Mouse (Mus musculus) kidney, adult 8-10 months (tissue): ENCODE data around the gene Rgs13.
A peak's percentile ranks its signal among the peaks of the same experiment; 100 is the strongest.

Source experiments
- DNase-seq, 2 experiments: peaks; one replicate each; pipeline ENCODE4 v3.0.0; 2022

The Rgs13 gene

GRCm38 (mm10) chr1:144177166-144177565, at the start of gene Rgs13:
Gene Rgs13 (minus strand): TSS chr1:144177372.
- no peak for DNase-seq

- DNase-seq = no peak
These were observed 38.1 kb upstream of the Rgs13 start for GRCm38 (mm10) chr1:144215230-144215629.

GRCm38 (mm10) chr1:144210912-144211311, 33.7 kb upstream of the Rgs13 start:
- DNase-seq = no peak

DNA sequence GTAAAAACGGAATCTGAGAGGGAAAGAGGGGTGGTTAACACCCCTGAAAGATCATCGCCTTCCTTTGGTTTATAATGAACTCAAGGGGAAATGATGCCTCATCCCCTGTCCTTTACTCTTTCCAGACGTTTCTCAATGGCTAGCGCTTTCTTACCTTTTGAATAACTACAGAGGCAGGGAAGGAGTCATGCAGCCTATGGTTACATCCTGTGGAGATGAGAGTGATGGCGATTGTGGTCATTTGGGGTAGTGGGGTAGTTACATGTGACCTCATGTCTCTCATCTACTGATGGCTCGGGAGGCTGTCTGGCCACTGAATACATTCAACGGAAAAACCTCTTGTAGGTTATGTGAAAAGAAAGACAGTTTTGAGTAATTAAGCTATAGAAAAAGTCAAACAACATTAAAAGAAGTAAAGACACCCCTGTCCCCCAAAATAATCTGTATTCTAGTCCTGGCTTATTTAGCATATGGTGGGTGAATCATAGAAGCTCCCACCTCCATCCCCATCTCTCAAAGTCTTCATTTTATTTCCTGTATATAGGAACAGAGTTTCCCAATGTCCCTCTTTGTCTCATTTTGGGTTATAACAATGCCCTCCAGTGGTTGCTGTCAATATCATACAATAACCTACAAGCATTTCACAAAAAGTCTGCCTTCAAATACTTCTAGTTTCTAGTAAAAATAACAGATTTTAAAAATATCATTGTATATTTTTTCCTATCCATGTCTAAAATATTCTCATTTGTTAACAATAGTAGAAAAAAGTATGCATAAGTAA, 29.3 kb upstream of the Rgs13 start:
- no peak for DNase-seq

DNA sequence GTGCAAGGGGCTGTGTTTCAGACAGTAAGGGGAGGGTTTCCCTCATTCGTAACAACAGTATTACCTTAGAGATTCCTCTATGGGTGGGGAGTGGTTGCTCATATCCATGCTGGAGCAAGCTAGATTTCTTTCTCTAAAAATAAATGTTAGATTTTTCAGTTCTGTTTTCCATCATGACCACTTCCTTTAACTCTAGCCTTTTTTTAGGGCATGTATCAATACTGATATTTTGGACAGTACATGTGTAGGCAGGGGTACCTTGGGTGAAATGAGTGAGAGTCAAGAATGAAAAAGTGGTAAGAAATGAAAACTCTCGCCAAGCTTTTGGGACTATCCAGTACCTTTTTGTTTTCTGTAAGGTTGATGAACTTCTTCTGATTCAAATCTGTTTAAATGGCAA, 27.6 kb upstream of the Rgs13 start:
- DNase-seq = no peak

DNA sequence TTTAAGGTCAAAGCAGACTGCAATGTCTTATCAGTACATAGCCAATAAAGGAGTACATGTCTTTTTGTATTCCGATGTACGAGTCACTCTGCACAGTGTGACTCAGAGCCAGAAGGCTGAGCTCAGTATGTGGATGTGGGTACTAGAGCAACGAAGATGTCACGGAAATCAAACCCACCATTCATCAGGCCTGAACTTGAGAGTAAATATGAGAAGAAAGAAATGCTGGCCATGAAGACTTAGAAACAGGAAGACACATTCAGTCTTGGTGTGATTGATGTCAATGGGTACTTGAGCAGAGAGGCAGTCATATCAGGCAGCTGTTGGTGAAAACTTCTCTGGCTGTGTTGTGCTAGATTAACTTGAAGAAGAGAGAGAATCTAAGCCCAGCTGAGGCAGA, 25.8 kb upstream of the Rgs13 start:
- no peak for DNase-seq

DNA sequence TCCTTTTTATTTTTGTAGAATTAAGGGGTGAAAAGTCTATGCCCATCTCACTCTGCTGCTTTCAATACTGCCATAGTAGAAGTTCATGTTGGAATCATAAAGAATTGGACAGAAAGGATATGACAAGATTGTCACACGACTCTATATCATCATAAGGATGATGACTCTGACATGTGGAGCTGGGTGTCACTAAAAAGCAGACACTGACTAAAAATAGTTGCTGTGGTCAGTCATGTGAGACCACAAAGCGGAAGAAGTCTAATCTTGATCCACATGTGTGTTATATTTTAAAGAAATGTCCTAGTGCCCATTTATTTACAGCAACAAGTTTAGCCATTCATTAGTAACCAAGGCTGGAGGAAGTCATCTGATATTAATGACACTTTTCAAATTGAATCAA, 23.3 kb upstream of the Rgs13 start:
- DNase-seq = no peak

GRCm38 (mm10) chr1:144199538-144199937, 22.4 kb upstream of the Rgs13 start:
- DNase-seq = no peak

GRCm38 (mm10) chr1:144197684-144198083, 20.5 kb upstream of the Rgs13 start:
- peak; percentile 10 to 23 for DNase-seq

- no peak for DNase-seq
These were observed 9.7 kb upstream of the Rgs13 start for GRCm38 (mm10) chr1:144186655-144187396.

- DNase-seq = no peak
These were observed 8.0 kb upstream of the Rgs13 start for GRCm38 (mm10) chr1:144184955-144185715.

GRCm38 (mm10) chr1:144183622-144184021, 6.5 kb upstream of the Rgs13 start:
- DNase-seq = no peak

DNA sequence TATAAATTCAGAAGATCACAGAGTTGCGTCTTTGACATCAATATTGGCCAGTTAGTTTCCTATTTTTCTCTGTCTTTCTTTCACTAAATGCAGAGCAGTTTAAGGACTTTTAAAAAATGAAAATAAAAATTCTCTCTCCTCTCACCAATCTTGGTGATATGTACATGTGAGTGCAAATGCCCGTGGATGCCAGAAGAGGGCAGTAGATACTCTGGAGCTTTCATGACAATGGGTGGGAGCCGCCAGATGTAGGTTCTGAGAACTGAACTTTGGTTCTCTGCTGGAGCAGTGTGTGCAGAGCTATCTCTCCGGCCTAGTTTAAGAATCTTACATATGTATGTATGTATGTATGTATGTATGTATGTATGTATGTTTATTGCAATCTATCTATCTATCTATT, 2.4 kb upstream of the Rgs13 start:
- no peak for DNase-seq

- DNase-seq = no peak
These were observed 1.2 kb upstream of the Rgs13 start for GRCm38 (mm10) chr1:144178281-144178957.

DNA sequence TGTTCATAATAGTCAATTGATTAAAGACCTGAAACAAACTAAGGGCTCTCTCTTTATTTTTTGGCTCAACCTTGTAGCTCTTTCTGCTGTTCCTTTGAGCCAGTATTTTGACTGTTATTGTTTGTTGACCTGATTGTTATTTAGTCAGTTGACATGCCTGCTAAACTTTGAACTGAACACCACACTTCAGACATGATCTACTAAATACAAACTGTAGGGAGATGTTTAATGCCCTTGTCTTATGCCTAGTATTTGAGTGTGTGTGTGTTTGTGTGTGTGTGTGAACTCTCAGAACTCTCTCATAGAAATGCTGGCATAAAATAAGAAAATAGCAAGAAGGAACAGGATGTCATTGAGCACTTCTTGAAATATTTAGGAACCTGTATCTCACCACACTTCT, 448 bp upstream of the Rgs13 start:
- no peak for DNase-seq

DNA sequence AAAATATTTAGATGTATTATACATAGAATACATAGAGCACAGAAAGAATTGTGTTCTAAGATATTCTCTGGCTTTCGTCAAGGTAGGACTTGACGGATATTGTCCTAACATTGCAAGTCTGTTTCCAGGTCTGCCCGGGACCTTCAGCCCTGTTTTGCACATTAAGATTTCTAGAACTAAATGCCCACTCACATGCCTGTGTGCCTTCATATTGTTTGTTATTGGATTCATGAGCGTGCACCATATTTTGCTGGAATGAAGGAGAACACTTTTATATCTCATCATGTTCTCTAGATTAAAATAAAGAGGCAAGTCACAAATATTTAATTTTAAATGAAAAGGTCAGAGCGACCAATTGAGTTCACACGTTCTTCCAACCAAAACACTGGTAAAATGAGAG, 2.4 kb downstream of the Rgs13 start:
- DNase-seq = no peak

GRCm38 (mm10) chr1:144173568-144174036, 3.6 kb downstream of the Rgs13 start:
- DNase-seq = no peak

GRCm38 (mm10) chr1:144168921-144169320, 8.3 kb downstream of the Rgs13 start:
- no peak for DNase-seq

DNA sequence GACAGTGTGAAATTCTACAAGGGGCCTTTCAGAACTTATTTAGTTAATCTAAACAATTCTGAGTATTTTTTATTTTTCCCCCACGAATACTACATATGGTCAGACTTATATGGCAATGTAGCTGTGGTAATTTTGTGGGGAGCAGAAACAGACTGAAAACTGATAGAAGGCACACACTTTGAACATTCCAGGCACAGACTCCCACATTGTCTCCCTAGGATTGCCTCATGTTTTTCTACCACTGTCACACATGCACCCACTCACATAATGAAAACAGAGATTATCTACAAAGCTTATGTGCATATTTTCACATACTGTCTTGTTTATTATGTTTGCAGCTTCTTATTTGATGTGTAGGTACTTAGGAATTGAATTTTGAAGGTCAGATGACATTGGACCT, 9.4 kb downstream of the Rgs13 start:
- no peak for DNase-seq

DNA sequence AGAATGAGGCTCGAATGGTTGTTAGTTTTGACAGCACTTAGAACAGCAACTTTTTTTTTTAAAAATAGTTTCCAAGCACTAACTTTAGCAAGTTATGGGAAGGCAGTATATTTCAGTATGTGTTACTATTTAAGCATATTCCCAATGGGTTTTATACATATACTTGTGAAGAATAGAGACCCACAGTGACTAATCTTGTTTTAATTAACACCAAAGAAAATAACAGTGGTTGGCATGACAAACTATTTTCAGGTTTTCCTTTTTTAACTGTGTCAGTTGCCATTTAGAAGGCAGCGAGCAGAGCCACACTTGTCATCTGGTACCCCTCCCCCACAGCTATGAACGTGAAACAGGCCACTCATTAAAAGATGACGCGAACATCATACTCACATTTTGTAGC, 10.3 kb downstream of the Rgs13 start:
- no peak for DNase-seq

DNA sequence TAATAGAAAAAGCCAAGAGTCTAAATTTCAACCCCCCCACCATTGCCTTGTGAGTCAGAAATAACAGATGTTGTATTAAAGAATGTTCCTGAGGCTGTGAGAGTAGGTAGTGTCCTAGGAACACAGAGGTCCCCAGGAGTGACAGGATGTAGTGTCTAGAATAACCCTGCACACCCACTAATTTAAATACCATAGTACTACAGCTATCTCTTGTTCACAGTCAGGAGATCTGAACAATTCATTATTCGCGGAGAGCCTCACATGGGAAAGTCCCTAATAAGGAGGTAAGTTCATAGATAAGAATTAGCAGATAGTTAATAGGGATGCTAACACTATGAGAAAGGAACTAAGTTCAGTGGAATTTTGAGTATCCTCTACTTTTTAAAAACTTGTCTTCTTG, 10.9 kb downstream of the Rgs13 start:
- no peak for DNase-seq

DNA sequence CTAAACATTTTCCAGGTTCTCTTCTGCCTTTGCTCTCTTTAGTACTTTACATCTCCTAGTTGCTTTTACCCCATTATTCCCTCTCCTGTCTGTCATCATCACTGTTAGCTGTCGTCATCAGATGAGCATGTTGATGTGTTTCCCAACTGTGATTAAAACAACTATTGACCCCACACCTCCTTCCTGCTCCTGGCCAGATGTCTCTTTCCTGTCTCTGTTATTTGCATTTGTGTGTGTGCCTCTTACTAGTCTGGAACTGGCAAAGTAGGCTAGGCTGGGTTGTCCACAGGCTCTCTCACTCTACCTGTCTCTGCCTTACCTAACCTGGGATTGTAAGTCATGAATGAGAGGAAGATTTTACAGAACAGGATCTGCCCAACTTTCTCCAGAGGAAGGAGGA, 24.6 kb downstream of the Rgs13 start:
- DNase-seq = no peak

DNA sequence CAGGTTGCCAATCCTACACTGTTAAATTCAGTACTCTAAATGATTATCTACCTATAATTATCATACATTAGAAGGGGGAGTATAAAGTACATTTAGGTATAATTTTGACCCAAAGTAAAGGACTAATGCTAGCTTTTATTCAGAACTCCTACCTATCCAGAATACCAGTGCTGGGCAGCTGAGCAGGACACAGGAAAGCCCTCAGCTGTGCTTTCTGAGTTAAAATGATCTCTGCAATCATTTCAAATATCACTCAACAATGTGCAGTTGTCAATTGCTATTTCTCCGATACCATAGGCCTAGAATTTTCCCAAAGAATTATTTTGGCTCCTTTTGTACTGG, 25.0 kb downstream of the Rgs13 start:
- DNase-seq = no peak
